Mouse (Mus musculus) C2C12 (cell line): ENCODE data around the gene Tada2b.

ENCODE experiments used
- CTCF ChIP-seq: IDR thresholded peaks from one replicate; pipeline ENCODE4 v1.5.1; 2011; ENCODE audit not compliant: control insufficient read depth, insufficient read depth, insufficient read length
- FOSL1 ChIP-seq: IDR thresholded peaks from one replicate; pipeline ENCODE4 v1.8.0; 2011; ENCODE audit warnings: mild to moderate bottlenecking, low read length; ENCODE audit not compliant: poor library complexity, insufficient read depth, severe bottlenecking

DNA sequence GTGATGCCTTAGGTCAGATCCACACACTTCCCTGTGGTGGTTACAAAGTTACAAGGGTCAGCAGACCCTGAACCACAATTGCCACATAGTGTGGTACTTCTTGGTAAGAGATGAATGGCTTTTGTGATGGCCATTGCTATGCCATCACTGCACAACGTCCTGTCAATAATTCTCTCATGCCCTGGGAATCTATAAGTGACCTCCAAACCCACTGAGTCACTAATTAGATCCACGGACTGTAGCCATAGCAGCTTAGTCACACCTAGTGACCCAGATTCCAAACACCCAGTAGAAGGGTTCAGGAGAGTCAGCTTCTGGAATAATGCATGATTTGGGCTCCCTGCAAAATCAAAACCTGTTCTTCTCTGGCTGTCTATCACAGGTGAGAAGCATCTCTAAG lies 41.1 kb upstream of the Tada2b start:
- TF ChIP-seq CTCF, result no peak
- TF ChIP-seq FOSL1, result no peak
